Mouse (Mus musculus) kidney, postnatal 0 days (tissue): ENCODE measurements around the gene Efna1. TPM values are rescaled to one million over a fixed set of nuclear protein-coding genes. Genes with fewer than 3 reads are reported as not detected.

Experiments
- ATAC-seq: fragments of 200-750 bp; cut with Nextera tagmentation; replicated peaks from 2 replicates; pipeline ENCODE4 v1.8.0; 2017; ENCODE audit warnings: low read depth, moderate number of reproducible peaks, moderate TSS enrichment, moderate library complexity; ENCODE audit not compliant: low FRiP score
- DNase-seq: peaks from one replicate; pipeline ENCODE4 v3.0.0-alpha.2; 2016; ENCODE audit warnings: low spot score
- H3K27ac ChIP-seq: fragments of 300-500 bp; sonication (generic); 2 replicates; pipeline ENCODE4 v1.5.1; 2014; ENCODE audit warnings: mild to moderate bottlenecking
- H3K27me3 ChIP-seq: fragments of 300-500 bp; sonication (generic); 2 replicates; pipeline ENCODE4 v1.6.1; 2014; ENCODE audit warnings: low read length, mixed read lengths; ENCODE audit not compliant: insufficient read depth
- H3K36me3 ChIP-seq: fragments of 300-500 bp; sonication (generic); 2 replicates; pipeline ENCODE4 v1.6.1; 2014; ENCODE audit warnings: low read length, mixed read lengths; ENCODE audit not compliant: insufficient read depth
- H3K4me1 ChIP-seq: fragments of 300-500 bp; sonication (generic); replicated peaks from 2 replicates; pipeline ENCODE4 v1.6.1; 2014; ENCODE audit warnings: antibody characterized with exemption, low read length, mixed read lengths; ENCODE audit not compliant: insufficient read depth
- H3K4me2 ChIP-seq: fragments of 300-500 bp; sonication (generic); 2 replicates; pipeline ENCODE4 v1.6.1; 2014; ENCODE audit warnings: mild to moderate bottlenecking, low read length, moderate library complexity, mixed read lengths
- H3K4me3 ChIP-seq: fragments of 300-500 bp; sonication (generic); replicated peaks from 2 replicates; pipeline ENCODE4 v1.5.1; 2014; ENCODE audit warnings: low read depth, low read length
- H3K9ac ChIP-seq: fragments of 300-500 bp; sonication (generic); 2 replicates; pipeline ENCODE4 v1.6.1; 2014; ENCODE audit warnings: low read depth, low read length
- H3K9me3 ChIP-seq: fragments of 300-500 bp; sonication (generic); replicated peaks from 2 replicates; pipeline ENCODE4 v1.6.1; 2016; ENCODE audit warnings: low read length, inconsistent platforms, mixed read lengths
- CTCF ChIP-seq: IDR thresholded peaks from 2 replicates; pipeline ENCODE4 v1.5.1; 2016; ENCODE audit warnings: antibody characterized with exemption, low read depth, mild to moderate bottlenecking, moderate library complexity
- WGBS: fragments of 180-500 bp; shearing (Covaris S2); extraction: QIAGEN DNeasy Blood & Tissue Kit; methylation state at CpG from one replicate; pipeline ENCODE4 v1.1.7; 2014; 5-methylcytosine and 5-hydroxymethylcytosine counted together
- polyA plus RNA-seq: library from polyadenylated mRNA; unstranded; fragments of >200 nt; fragmentation: Nextera tagmentation; extraction: Ambion mirVana; gene quantifications from 2 replicates; pipeline ENCODE4 v1.2.1, GENCODE M21; 2015

The Efna1 gene
- polyA plus RNA-seq, 1 experiment from 2014 or later = 79.5 TPM

DNA sequence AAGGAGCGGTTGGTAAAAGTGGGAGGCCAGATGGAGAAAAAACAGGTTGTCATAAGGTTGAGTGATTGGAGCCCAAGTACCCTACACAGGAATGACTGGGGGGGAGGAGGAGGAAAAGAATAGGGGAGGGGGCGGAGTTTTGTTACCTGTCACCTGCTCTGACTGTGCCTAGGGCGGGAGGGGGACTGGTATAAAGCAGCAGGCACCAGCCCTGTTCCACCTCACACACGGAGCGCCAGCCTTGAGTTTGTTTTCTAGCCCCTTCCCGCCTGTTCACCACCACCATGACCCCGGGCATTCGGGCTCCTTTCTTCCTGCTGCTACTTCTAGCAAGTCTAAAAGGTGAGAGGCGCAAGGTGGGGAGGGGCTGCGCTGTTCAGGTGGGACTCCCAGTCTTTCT lies 52.1 kb downstream of the Efna1 start, which contains the start of gene Muc1:
Muc1 (plus strand) TSS at position 222 of the 400 bp plus-strand sequence.
- Histone ChIP-seq H3K36me3 (no peaks in the 10 kb centered on the region), H3K9ac (peak within 1 kb of the TSS; percentile 35; the same call in 1 of the 2 replicates), H3K4me1 (peaks cover 27% of the 10 kb centered on the region), H3K4me3 (peak within 1 kb of the TSS; percentile 33), H3K27ac (peak within 1 kb of the TSS; percentile 85), H3K9me3 (no peaks in the 10 kb centered on the region), H3K4me2 (peak within 1 kb of the TSS; percentile 69), H3K27me3 (no peaks in the 10 kb centered on the region)
- DNase-seq (no peak), ATAC-seq (0 out of 2 replicates have a peak, but pooled peaks have one; percentile 4)
- no peak for TF ChIP-seq CTCF
- 32% methylated on average over 10 of the region's 10 CpGs for WGBS

DNA sequence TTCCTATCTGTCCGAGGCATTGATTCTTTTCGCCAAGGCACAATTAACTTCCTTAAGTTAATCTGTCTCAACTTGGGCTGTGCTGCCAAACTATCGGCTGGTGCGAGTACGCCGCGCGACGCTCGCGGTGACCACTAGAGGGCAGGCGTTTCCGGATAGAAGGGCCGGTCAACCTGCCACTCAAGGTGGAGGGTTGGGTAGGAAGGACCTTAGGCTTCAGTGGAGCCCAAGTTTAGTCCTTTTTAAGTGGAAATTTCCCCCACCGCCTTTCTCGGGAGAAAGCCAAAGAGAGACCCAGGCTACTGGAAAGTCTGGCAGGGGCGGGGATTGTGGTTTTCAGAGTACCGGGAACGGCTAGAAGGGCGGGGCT lies 52.8 kb downstream of the Efna1 start:
- Histone ChIP-seq H3K9ac (peak overlapping the region; percentile 35; the same call in 1 of the 2 replicates), H3K36me3 (no peaks in the 10 kb centered on the region), H3K27me3 (no peaks in the 10 kb centered on the region), H3K4me2 (peak overlapping the region; percentile 69), H3K4me3 (peak overlapping the region; percentile 33), H3K9me3 (no peaks in the 10 kb centered on the region), H3K4me1 (peaks cover 27% of the 10 kb centered on the region), H3K27ac (peak overlapping the region; percentile 85)
- DNase-seq (peak; percentile 94), ATAC-seq (peak; percentile 56)
- peak; percentile 97 for TF ChIP-seq CTCF
- WGBS = under 1% methylated on average over 20 of the region's 20 CpGs

DNA sequence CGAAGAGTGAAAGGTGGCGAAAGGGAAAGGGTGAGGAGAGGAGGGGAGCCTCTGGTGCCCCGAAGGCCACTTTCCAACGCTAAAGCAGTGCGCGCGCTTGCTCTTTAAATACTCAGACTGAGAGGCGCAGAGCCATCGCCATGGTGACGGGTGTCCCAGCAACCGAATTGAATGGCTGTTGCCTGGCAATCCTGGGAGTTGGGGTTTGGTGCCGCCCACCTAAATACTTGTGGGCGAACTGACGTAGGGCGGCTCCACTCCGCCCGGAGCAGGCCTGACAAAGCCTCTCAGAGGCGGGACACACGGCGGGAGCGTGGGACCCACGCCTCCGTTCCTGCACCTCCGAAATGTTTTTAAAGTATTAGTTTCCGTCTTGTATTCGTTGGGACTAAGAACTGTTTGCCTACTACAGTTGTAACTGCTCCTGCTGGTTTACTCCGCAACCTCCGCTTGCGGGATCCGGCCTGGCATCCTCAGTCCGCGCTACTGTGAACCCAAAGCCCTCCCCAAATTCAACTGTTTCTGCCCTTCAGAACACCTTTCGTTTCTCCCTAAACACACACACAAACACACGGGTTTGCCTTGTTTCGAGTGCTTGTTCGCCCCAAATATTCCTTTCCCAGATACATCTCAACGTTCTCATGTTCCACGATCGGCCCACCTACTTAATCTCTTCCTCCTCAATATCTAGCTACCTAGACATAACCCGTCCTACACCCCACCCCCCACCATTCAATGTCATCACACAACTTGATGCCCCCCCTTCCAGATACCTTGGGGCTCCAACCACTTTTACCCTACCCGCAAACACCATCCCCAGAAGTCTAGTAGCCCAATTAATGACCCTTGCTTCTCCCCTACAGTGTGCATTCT lies 53.4 kb downstream of the Efna1 start:
- DNase-seq = peak; percentile 95
- ATAC-seq = peak; percentile 74
- Histone ChIP-seq H3K36me3 (no peaks in the 10 kb centered on the region), H3K4me3 (peak overlapping the region; percentile 33), H3K9ac (peak overlapping the region; percentile 48), H3K4me1 (peaks cover 24% of the 10 kb centered on the region), H3K27me3 (no peaks in the 10 kb centered on the region), H3K4me2 (peak overlapping the region; percentile 69), H3K9me3 (no peaks in the 10 kb centered on the region), H3K27ac (peak overlapping the region; percentile 85)
- WGBS = 4% methylated on average over 41 of the region's 41 CpGs
- TF ChIP-seq CTCF = no peak

DNA sequence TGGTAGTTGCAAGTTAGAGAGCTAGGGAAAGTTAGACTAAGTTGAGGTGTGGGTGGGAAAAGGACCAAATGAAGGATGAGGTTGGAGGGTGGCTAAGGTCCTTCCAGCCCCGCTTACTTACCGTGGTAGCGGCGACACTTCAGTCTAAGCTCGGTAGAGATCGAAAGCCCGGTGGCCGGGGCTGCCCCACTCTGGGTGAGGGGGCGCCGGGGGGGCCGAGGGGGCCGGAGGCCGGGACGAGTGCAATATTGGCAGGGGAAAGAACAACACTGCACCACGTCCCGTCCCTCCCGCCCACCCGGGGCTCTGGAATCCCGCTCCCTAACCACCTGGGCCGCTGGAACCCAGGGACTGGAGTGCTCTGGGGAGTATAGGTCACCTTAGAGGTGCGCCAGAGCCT lies 54.0 kb downstream of the Efna1 start, which contains the start of gene Mtx1:
Mtx1 (minus strand) TSS at position 189 of the 400 bp plus-strand sequence.
- Histone ChIP-seq H3K36me3 (no peaks in the 10 kb centered on the region), H3K9ac (peak within 1 kb of the TSS; percentile 48)
- peak; percentile 5 for ATAC-seq

DNA sequence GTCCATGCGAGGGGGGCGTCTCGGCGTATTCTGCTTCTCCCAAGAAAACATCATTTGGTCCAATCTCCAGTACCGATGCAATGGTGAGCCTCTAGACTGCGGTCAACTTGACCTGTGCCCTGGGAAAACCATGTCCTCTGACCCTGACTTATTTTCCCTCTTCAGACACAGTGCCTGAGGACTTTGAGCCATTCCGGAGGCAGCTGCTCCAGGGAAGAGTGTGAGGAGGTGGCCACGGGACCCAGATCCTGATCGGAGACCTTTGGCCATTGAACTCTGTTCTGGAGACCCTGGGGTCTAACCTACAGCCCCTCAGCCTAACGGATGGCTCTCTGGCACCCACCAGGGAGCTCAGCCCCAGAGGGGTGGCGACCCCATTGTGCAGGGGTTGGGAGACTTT lies 54.6 kb downstream of the Efna1 start:
- Histone ChIP-seq H3K27me3 (no peaks in the 10 kb centered on the region), H3K4me2 (peak overlapping the region; percentile 69; the same call in 1 of the 2 replicates), H3K36me3 (no peaks in the 10 kb centered on the region), H3K27ac (no peak overlapping the region), H3K9ac (no peak overlapping the region), H3K4me3 (no peak overlapping the region), H3K4me1 (peaks cover 24% of the 10 kb centered on the region), H3K9me3 (no peaks in the 10 kb centered on the region)
- 44% methylated on average over 11 of the region's 11 CpGs for WGBS
- DNase-seq (no peak), ATAC-seq (no peak)
- no peak for TF ChIP-seq CTCF

More for the DNA sequence above, 54.0 kb downstream of the Efna1 start, which contains the start of gene Mtx1:
- no peak for TF ChIP-seq CTCF
- Histone ChIP-seq H3K27ac (peak within 1 kb of the TSS; percentile 85), H3K4me2 (peak within 1 kb of the TSS; percentile 69), H3K27me3 (no peaks in the 10 kb centered on the region), H3K4me1 (peaks cover 24% of the 10 kb centered on the region), H3K9me3 (no peaks in the 10 kb centered on the region), H3K4me3 (peak within 1 kb of the TSS; percentile 33)
- no peak for DNase-seq
- WGBS = 6% methylated on average over 21 of the region's 21 CpGs

DNA sequence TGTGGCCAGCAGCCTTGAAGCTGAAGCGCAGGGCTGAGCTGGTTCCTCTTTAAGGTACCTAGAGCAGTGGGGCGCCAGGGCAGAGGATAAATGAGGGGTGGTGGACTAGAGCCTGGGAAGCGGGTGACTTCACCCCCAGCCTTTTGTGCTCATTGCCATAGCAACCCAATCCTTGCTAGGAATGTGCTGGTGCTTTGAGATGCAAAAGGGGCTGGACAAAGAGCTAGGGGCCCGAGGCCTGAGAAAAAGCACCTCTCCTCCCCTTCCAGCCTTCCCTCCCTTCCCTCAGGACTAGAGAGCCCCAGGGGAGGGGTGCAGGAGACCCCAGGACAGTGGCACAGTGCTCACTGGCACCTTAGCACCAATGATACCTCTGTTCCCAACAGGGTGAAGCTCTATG lies 55.0 kb downstream of the Efna1 start:
- no peaks in the 10 kb centered on the region for H3K36me3 ChIP-seq
- H3K27ac ChIP-seq = no peak overlapping the region
- H3K4me1 ChIP-seq = peaks cover 24% of the 10 kb centered on the region
- H3K4me2 ChIP-seq = no peak overlapping the region
- 57% methylated on average over 4 of the region's 4 CpGs for WGBS
- TF ChIP-seq CTCF = no peak
- H3K4me3 ChIP-seq = no peak overlapping the region
- DNase-seq (no peak), ATAC-seq (no peak)
- H3K9ac ChIP-seq = no peak overlapping the region
- H3K27me3 ChIP-seq = no peaks in the 10 kb centered on the region
- H3K9me3 ChIP-seq = no peaks in the 10 kb centered on the region
